Mouse (Mus musculus): ENCODE measurements around the gene Pcgf1.
A peak's percentile ranks its signal among the peaks of the same experiment; 100 is the strongest.

Gene Pcgf1

DNA sequence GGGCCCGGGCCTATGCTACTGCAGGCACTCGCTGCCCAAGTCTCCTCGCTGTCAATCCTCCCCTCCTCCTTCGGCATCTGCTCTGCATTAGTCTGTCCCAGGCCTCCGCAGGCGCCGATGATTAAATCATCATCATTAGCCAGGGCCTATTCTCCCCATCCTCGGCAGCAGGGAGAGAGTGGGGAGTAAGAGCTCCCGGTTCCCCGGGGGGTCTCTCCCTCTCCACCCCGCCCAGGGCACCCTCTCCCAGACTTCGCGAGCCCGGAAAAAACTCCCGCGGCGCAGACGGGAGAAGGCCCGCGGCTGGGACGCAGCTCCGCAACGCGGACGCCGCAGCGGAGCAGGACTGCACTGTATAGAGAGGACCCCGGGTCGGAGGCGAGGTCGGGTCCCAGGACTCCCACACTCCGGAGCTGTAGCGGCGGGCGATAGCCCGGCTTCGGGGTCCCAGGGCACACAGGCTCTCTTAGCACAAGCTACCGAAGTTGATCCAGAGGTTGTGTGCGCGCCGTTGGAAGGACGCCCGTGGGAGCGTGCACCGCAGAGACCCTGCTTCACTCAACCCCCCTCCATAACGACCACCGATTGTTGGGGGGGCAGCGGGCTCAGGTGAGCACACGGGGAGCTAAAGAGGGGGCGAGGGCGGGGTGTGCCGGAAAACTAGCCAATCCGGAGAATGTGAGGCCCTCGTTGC lies at the start of gene Pcgf1:
Gene Pcgf1 (plus strand): TSS at position 240 of the 694 bp plus-strand sequence.
- DNase-seq: peak; percentile 32

DNA sequence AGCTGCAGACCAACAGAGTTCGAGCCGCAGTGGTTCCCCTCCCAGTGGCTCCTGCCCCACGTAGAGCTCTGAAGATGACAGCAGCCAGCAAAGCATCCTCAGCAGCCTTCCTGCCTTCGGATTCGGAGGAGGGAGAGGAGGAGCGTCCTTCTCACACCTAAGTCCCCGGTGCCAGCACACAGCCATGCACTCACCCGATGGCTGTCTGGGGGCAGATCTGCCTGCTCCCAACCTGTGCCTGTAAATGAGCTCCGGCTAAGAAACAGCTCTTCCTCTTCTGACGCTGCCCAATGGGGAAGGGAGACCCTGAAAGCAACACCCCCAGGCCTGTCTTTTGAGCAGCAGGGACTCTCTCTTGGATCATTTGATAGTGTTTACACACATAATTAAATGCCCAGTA lies 47.9 kb upstream of the Pcgf1 start:
- no peak for DNase-seq

DNA sequence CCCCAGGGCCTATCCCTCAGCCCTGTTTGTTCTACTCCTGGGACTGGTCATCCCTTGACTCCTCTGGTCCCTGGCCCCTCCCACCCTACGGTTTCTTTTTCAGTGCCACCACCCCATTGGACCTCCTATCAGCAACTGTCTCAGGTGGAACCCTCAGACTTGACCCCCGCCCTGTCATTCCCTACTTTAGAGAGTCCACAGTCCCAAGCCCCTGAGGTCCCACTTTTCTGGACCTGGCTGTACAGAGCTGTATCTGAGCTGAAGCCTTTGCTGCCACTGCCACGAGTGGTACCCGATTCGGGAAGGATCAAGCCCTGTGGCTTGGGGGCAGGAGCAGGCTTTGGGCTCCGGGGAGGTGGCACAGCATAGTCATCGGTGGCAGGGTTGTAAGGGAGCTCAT lies 46.6 kb upstream of the Pcgf1 start:
- no peak for DNase-seq

DNA sequence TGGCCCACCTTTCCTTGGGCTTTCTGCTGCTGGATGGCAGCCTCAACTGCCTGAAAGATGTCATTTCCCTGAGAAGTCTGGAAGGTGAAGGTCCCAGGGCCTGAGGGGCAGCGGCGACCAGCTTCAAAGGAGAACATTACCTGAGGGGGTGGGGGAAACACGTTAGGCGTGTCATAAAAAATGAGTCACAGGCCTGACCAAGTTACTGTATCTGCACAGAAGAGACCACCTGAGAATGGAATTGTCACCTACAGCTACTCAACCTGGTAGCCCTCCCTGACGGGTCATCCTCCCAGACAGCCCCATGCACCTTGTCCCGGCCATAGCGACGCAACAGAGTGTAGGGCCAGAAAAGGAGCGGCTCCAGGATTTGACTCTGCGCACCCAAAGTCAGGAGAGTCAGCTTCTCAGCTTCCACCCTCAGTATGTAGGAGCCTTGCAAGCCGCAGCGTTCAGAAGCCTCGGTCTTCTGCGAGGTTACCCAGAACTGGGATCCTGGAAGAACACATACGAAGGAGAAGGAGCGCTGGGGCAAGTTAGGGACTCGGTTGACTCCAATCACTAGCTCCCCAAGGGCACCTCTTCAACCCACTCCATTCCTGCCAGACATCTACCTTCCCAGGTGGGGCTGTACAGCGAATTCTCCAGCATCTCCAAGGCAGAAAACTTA lies 45.6 kb upstream of the Pcgf1 start:
- DNase-seq: no peak

DNA sequence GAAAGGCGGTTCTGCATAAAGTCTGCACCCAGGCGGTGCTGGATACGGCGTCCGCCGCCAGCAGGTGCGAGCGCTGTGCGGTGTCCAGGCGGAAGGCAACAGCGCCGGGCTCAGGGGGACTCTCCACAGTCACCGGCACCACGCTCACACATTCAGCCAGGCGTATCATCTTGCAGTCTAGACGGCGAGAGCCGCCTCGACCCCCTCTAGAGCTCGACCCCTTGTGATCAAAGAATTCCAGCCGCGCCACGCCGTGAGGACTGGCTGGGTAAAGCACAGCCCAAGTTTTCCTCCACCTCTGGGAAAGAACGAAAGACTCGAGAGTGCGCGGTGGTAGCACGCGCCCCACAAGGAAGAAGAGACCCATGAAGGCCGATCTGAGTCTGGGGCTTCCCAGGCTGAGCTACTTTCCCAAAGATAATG lies 44.9 kb upstream of the Pcgf1 start:
- DNase-seq: no peak

DNA sequence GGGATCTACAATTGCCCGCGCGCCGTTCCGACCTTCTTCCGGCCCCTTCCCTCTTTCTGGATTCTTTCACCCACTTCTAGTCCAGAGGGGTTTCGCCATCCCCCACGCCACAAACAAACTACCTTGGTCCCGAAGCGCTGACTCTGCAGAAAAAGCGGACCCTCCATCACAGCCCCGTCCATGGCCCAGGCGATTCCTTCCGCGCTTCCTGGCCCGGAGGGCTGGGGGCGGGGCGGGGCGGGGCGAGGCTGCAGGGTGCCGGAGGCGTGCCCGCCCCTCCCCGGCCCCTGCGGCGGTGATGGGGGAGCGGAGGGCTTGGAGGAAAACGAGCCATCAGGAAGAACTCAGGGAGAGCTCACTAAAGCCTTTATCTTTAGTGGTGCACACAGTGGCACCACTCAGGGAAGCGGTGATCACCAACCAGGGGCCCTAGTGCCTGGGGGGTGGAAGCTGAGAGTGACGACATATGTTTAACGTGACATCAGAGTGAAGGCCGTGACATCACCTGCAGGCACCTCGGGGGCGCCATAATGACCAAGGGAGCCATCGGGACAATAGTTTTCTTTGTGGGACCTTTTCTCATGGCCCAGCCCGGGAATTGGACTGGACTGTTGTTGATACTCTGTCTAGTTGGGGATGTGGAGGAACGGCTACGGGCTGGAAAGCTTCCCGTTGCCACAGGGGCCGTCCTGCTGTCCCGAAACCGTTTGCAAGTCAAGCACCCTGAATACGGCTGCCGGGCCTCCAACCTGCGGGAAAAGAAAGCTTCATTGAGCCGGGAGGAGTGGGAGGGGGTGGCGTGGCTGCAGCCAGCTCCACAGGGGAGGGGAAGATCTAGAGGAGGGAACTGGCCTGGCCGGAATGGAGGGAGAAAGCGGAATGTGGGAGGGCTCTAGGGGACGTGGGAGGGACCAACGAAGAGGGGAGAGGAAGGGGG lies 44.2 kb upstream of the Pcgf1 start, which contains the start of the genes Dok1 and Loxl3:
Gene Dok1 (minus strand): TSS at position 223 of the 937 bp plus-strand sequence.
Gene Loxl3 (plus strand): TSS at position 925 of the 937 bp plus-strand sequence.
- no peak for DNase-seq

DNA sequence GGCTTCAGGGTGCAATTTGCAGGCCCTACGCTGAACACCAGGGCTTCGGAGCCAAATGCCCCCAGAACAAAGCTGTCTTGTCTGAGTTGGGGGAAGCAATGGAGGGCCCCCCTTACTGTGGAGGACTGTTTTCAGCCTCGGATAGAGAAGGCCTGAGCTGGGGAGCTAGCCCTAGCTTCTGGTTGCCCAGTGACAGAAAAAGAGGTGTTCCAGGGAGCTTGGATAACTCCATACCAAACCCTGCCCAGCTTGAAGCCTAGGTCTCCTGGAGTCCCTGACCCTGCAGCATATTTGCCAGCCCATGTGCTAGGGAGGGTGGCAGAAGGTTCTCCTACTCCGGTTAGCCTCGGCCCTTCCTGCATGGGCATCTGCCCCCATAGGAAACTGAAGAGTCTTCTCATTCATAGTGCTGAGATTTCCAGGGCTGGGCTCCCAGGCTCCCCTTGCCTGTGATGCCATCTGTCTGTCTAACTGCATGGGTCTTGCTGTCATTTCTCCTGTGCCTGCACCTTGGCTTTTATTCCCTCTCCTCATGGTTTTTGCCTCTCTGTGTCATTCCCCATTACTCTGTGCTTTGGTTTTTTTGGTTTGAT lies 43.1 kb upstream of the Pcgf1 start:
- DNase-seq: no peak

DNA sequence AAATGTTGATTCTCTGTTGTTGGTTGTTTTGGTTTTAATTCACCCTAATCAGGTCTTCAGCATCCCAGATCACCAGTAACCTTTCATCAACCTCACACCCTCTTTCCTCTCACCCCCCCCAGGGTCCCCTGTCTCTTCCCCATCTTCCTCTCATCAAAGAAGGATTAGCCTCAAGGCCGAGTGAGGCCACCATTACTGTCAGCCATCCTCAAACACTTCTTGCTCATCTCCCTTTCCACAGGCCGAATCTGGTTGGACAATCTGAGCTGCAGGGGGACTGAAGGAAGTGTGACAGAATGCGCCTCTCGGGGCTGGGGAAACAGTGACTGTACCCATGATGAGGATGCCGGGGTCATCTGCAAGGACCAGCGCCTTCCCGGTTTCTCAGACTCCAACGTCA lies 40.5 kb upstream of the Pcgf1 start:
- DNase-seq: no peak

DNA sequence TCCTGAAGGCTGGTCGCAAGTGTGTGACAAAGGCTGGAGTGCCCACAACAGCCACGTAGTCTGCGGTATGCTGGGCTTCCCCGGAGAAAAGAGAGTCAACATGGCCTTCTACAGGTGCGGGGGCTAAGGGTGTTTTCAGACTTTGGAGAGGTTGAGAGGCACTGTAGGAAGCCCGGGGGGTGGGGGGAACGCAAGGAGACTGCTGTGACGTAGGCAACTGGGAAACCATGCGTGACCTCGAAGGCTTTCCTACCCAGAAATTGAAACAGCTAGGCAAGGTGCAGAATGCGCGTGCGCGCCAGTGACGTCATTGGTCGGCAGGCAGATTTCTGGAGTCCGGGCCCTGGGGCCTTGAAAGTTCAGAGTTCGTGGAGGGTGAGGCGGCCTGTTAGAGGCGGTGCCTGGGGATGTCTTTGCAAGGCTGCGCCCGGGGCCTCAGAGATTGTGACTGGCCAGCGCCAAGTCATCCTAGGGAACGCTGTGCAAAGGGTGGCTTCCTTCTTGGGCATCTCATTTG lies 39.1 kb upstream of the Pcgf1 start:
- DNase-seq: peak; percentile 84

DNA sequence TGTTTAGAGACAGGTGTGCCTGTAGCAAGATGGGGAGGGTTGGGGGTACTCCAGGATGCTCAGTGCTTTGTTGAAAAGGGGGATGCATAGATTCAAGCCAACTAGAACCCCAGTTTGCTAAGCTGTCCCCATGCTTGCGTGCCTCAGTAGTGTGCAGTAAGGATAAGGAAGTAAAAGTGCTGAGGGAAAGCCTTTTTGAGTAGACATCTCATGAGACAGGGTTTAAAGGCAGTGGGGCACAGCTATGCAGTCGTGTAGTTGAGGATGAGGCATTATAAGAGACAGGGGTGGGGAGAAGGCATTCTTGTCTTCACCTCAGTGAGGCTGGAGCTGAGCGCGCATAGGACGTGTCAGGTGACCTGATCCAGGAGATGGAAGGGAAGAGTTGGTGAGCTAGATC lies 37.1 kb upstream of the Pcgf1 start:
- no peak for DNase-seq

DNA sequence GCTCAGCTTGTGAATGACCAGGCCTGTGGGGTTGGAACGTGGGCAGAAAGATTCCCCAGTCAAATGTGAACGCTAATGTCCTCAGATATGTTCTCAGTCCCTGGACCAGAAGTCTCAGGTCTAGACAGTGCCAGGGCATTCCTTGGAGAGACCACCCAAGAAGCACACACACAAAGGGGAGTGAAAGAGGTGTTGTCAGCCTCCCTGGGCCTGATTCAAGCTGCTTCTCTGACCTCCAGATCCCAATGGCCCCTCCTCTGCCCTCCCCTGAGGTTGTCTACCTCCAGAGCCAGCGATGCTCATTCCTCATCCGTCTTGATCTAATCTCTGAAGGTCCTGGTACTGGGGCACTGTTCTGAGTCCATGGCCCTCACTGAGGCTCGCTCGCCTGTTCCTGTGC lies 34.1 kb upstream of the Pcgf1 start:
- no peak for DNase-seq

DNA sequence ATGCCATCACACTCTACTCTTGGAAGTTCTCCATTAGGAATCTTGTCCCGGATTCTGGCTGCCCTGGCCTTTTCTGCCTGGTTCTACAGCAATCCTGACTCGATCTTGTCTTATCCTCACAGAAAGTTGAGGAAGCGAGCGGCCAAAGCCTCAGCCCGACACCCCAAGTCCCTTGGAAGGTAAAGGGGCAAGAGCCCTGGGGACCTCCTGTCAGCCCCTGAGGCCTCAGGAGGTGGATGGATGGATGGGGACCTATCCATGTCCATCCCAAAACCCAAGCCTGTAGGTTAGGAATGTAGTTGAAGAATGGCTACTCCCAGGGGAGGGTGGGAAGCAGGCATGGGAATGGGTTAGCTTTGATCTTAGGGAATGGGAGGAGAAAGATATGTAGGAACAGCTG lies 33.7 kb upstream of the Pcgf1 start:
- no peak for DNase-seq

DNA sequence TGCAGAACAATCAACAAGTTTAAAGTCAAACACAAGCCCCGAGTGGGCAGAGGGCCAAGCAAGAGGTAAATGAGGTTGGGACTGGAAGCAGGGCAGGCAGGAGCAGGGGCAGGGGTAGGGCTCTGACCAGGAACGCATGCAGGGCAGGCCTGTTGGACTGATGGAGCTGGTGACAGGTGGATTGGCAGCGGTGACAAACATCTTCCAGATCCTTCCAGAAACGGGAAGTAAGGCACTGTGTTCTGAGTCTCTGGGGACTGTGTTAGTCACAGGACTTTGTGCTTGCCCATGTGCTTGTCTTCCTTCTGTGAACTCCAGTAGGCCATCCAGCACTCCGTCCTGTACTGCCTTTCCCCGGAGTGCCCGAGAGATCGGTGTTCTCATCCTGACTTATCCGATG lies 32.9 kb upstream of the Pcgf1 start:
- no peak for DNase-seq

DNA sequence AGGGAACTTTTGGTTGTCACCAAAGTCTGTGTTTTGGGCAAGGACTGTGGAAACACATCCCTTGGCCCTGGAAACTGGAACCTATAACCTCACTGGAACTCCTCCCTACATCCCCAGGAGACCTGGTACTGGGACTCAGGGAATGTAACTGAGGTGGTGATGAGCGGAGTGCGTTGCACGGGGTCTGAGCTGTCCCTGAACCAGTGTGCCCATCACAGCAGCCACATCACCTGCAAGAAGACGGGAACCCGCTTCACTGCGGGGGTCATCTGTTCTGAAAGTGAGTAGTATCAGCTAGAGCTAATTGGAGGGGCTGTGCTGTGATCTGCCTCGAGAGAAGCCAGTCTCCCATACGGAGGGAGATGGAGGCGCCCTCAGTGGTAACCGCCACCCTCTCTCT lies 28.3 kb upstream of the Pcgf1 start:
- no peak for DNase-seq

DNA sequence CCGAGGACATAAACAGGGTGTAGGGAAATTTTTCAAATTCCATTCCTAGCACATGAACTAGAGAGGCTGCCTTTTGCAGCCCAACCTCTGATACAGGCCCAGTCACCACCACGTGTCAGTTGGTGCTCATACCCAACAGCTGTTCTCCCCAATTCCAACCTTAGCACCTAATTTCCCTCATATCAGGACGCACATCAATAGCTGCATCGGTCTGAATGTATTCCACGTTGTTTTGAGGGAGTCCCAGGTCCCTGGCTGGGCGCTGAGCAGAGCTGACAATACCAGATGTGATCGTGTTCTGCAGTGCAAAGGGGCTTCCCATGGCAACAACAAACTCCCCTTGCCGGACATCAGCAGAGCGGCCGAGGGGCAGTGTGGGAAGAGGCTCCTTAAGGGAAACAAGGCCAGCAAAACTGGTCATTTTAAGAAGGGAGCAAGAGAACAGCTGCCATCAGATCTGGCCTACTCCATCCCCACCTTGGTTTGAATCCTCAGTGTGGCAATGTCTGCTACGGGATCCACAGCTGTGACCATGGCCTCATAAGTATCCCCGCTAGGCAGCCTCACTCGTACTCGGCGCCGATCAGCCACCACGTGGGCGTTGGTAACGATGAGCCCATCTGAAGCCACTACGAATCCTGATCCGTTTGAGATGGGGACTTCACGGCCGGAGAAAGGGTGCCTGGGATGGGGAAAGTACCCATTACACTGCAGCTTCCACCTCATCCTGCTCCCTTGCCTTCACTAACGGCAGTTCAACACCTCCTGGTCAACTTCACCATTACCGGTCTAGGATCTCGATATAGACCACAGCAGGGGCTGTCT lies 24.3 kb upstream of the Pcgf1 start:
- DNase-seq: peak; percentile 56

DNA sequence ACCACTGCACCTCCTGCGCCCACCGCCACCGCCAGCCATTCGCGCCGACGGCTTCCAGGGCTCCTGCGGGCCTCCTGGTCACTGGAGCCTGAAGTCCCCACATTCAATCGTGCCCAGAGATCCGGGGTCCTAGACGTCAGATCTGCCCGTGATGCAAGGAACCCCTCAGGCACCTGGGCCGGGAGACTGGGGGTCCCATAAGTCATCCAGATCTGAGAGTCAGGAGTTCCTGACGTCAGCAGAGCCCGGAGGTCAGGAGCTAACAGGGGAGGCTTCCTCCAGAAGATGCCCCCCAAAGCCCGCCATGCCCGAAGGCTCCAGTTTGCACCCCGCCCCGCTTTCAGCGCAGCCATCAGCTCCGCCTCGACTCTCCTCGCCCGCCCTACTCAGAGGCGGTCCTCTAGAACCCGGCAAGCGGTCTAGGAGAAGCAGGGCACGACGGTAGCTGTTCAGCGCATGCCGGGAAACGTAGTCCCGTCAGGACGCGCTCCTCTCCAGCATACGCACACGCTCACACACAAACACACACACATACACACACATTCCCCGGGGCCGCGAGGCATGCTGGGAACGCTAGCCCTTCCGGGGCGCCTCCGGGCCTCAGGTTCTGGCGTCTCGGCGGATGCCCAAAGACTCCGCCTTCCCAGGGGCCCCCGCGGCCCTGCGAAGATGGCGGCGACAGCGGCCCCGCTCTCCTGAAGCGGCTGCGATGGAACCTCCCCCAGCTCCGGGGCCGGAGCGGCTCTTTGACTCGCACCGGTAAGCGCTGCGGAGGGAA lies 23.4 kb upstream of the Pcgf1 start, which contains the start of gene Aup1:
Gene Aup1 (plus strand): TSS at position 448 of the 778 bp plus-strand sequence.
- peak; percentile 95 for DNase-seq

DNA sequence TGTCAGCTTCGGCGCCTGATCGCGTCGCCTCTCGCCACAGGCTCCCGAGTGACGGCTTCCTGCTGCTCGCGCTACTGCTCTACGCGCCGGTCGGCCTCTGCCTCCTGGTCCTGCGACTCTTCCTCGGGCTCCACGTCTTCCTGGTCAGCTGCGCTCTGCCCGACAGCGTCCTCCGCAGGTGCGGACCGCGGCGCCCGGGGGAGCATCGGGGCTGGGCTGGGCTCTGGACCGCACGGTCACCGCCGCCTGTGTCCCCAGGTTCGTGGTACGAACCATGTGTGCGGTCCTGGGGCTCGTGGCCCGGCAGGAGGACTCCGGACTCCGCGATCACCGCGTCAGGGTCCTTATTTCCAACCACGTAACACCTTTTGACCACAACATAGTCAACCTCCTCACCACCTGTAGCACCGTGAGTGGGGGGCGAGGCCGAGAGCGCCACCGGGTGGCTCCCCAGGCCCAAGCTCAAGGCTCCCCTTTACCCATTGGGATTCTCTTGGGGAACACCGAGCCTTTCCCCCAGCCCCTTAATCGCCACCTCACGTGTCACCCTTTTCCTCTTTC lies 22.7 kb upstream of the Pcgf1 start, which contains the start of gene Htra2:
Gene Htra2 (minus strand): TSS at position 403 of the 561 bp plus-strand sequence.
- no peak for DNase-seq

DNA sequence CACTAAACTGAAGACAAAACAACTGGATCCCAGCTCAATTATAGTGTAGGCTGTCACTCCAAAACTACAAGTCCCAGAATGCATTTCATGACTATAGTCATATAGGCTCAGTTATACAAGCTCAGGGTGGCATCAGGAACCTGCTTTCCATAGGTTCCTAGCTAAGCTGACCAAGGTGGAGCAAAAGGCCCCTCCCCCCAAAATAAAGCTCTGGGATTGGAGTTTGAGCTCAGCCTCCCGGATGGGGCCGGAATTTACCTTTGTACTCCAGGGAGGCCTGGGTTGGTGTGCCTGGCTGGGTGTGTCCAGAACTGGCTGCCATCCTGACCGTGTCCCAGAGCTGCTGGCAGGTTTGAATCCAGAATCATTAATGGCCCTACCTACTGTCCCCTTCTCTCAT lies 19.9 kb upstream of the Pcgf1 start, which contains the start of gene Dqx1:
Gene Dqx1 (plus strand): TSS at position 55 of the 400 bp plus-strand sequence.
- DNase-seq: no peak

DNA sequence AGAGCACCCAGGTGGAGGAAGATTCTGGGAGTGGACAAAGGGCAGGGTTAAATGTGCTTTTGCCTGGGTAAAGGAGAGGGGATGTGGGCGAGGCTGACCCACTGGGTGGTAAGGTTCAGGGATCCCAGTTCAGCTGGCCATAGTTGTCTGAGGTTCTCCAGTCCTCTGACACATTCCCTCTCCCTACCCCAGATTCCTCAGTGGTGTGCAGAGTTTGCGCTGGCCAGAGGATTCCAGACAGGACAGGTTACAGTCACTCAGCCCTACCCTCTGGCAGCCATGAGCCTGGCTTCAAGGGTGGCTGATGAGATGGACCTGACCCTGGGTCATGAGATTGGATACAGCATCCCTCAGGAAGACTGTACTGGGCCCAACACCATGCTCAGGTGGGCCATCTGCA lies 18.9 kb upstream of the Pcgf1 start:
- DNase-seq: no peak

DNA sequence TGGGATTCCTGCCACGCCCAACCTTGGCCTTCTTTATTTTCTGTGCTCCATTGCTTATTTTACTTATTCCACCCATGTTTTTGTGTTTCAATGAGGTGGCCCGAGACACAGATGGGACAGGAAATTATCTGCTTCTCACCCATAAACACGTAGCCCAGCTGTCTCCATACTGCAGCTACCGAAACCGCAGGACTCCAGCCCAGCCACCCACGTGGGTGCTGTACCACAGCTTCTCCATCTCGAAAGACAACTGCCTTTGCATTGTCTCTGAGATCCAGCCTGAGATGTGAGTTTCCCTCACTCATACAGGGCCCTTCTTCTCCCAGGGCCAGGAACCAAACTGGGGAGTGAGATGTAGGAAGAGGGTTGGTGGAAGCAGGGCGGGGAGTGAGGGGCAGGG lies 11.7 kb upstream of the Pcgf1 start:
- no peak for DNase-seq
